Mouse (Mus musculus): ENCODE data around the gene Gpc6. TPM values are rescaled to one million over a fixed set of nuclear protein-coding genes. Genes with fewer than 3 reads are reported as not detected.

The Gpc6 gene
- total RNA-seq, 2 experiments from 2014 or later = 12.4 to 14.7 TPM

DNA sequence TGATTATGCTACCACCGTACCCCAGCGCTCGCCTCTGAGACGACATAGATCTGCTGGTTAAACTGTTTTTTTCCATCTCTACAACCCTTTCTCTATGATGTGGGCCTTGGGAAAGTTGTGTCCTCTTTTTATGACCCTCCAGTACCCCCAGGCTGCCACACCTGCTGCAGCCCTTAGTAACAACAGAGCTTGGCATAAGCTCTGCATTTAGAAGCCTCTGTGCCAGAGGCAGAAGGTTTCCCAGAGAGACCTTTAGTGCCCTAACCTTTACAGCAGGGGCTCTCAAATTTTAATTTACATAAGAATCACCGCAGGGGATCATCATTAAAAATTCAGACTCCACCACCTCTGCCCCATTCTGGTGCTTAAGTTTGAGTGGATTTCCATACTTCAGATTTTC lies 875.3 kb downstream of the Gpc6 start:
- DNase-seq = no peak

DNA sequence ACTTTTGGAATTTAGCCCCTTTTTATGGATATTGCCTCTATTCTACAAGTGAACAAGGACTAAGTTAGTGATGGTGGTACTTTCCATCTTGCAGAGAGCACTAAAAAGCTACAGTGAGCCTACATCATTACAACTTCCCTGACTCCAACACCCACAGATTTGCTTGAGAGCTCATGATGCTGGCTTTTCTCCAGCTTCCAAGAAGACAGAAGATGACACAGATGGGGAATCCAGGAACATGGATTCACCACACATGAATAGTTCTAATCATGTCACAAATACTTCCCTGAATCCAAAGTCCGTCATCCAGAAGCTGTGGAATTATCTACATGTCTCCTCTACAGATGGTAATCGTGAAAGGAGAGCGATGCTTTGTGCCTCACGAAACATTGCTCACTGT lies 882.7 kb downstream of the Gpc6 start:
- DNase-seq = no peak

DNA sequence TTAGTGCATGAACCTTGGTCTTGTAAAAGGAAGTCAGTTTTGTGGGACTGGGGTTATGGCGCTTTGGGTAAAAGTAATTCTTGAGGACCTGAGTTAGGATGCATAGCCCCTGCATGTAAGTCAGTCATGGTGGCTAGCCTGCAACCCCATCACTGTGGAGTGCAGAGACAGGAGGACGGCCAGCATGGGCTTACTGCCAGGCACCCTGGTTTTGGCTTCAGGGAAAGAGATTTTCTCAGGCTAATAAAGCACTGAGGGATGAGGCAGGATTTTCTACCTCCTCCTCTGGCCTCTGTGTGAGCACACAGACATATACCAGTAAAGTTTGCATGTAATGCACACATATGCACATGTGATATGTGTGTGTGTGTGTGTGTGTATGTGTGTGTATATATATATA lies 883.2 kb downstream of the Gpc6 start:
- no peak for DNase-seq

DNA sequence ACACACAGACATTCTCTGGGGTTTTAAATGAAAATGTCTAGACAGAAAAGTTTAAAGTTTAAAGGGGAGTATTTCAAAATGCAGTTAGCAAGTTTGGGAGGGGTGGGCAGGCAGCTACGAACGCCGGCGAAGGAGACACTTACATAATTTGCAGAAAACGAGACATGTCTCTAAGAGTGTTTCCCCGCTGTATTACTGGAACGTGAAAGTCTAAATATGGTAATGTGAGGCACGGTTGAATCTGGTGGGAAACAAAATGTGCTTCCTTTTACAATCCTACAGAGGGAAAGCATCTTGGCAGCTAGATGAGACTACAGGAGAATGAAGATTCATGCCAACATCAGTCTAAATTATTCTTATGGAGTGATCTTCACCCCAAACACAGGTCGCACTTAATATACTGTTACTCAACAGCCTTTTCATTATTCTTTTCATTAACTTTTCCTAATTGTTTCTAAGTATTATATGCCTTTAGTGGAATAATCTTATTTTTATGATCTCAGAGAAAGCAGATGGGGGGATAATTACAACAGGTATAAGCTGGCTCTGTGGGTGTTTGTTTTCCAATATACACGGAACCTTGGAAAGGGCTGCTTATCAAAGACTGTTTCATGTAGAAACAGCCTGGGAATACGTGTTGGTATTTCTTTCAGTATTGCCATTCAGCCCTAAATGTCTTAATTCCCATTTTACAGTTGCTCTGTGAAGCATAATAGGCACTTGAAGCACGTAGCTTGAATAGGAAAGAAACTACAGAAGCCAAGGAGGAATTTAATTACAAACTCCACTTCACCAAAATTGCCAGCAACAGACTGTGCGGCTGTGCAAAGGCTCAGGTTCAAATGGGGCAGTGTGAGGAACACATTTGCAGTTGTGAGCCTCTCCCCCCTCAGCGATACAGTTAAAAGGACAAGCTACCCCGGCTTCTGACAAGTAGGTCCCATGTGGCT lies 885.5 kb downstream of the Gpc6 start:
- DNase-seq = no peak

DNA sequence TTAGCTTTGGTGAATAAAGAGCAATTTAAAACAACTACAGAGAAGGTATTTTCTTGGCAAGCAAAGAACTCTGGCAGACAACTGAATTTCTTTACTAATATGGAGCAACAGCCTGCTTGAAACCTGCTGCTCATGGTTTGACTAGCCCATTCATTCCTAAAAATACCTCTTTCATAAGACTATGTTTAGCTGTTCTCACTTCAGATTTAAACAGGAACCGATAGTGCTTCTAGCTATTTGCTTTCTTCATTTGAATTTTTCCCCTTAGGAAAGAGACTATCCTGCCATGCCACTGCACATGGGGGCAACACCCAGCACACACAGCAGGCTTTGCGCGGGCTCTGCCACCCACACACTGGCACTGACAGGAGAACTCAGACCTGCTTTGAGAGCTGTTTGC lies 888.4 kb downstream of the Gpc6 start:
- DNase-seq = no peak

DNA sequence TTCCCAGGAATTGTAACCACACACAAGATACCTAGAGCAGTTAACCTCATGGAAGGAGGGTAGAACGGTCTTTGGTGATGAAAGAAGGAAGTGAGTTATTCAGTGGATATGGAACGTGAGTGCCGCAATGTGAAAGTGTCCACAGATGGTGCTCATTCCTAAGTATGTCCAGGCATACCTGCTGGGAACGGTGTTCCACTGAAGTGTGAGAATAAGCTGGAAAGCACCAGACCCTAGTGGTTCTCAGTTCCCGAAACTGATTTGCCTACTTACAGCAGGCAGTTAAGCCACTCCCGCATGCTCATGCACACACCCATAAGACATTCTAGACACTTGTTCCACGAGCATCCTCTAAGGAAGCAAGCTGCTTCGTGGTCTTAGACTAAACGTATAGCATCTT lies 890.9 kb downstream of the Gpc6 start:
- DNase-seq = no peak

DNA sequence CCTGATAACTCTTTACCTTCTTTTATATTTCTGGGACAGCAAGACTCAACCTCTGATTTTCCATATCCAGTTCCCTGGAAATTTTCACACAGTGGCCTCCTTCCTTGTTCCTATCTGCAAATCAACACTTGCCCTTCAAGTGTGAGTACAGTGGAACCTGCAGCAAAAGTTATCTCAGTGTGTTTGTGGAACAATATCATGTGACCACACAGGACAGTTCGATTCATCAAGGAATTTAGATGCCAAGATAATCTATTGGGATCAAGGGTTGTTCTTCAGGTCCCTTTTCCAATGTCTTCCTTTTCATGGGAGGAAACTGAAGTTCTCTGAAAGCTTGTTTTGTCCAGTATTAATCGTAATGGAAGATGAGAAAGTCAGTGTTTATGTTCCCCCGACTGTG lies 891.6 kb downstream of the Gpc6 start:
- DNase-seq = no peak

DNA sequence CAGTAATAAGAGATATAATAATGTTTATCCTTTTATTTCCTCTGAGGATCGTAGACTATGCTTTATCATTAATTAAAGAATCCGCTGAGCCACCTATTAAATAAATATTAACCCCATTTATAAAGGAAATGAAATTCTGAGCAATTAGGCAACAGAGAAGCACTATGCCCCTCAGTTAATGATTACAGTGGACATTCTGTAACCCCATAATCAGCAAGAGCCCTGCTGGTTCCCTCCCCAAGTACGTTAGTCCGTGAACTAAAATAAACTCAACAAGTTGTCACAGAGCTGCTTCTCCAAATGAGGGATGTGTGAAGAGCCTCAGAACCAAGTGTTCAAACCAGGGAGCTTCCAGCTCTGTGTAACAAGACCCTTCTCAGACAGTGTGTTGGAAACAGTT lies 892.1 kb downstream of the Gpc6 start:
- no peak for DNase-seq

DNA sequence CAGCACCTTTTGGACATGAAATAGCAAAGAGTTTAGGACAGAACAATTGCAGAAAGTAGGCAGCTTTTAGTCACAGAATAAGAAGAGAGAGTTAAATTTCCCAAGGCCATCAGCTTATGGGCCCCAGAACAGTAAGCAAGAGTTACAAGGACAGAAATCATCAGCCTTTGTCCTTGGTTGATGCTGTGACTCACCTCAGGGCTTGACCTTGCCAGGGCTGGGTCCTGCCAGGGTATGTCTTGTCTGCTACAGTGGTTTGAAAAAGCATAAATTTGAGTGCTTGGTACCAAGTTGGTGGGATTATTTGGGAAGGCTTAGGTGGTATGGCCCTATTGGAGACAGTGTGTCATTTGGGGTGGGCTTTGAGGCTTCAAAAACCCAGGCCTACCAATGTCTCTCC lies 899.4 kb downstream of the Gpc6 start:
- peak; percentile 80 to 83 for DNase-seq

DNA sequence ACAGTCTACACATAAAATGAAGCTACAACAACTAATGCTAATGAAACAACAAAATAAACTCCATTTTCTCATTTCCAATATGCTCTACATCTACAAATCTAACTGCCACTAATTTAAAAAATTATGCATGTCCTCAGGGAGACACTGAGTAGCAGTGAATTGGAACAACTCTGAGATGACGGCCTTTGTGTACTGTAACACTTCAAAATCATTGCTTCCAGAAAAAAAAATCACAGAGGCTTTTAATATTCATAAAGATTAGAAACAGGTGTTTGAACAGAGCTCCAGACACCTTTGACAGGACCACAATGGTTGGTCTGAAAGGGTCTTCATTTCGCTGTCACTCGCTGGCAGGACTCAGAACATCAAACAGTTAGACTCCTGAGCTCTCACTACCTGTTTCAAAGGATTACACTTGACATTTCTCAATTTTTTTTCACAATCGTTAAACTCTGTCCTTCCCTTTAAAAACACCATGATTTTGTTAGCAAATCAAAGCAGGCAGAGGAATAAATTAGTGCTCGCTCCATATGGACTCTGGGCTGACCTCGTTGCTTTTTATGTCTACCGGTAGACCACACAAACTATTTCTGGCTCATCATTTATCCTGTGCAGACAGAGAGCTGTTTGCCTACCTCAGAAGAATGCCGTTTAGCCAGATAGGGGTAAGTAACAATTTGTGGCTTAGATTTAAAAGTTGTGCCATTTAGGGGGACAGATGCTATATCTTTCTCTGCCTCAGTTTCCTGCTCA lies 901.4 kb downstream of the Gpc6 start:
- no peak for DNase-seq

DNA sequence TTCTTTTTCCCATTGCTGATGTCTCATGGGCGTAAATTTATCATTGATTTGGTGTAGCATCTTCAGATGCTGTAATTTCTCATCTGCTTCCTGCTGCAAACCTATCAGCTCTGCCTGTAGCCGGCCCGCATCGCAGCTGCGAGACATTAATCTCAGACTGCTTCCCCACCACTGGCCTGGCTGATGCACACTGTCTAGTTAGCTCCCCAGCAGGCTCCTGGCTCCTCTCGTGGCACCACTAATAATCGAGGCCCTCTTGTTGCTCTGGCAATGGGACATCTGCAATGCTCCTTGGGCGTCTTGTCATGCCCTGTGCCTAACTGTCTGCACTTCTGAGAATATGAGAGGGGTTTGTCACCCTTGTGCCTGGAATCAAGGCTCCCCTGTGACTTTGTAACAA lies 906.2 kb downstream of the Gpc6 start:
- no peak for DNase-seq

DNA sequence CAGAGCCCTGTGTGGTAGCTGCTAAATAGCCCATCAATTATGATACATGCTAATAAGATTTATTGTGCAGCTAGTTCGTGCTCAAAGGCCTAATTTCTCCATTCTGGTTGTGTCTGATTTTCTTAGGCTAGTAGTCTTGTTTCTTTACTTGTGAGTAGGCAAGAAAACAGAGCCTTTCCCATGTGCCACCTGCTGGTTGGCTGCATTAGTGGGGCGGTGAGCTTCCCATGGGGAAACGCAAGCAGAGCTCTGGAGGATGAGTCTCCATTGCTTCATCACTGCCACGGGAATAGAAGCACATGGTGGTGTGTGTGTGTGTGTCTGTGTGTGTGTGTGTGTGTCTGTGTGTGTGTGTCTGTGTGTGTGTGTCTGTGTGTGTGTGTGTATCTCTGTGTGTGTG lies 906.6 kb downstream of the Gpc6 start:
- peak; percentile 76 to 80 for DNase-seq

DNA sequence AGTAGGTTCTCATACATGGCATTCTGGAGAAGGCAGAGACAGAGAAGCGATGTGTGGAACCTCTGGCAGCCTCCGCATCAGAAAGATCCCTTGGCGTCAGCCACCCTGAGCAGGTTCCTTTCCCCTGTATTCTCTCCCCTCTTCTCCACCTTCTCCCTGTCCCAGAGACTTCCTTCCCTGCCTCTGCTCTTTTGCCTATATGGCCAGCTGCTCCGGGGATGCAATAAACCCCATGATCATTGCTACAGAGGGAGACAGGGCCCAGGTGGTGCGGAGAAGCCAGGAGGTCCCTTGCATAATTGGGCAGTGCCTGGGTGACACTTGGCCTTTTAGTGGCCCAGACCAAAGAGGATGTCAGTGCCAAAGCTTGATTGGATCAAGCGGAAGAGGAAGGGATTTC lies 910.4 kb downstream of the Gpc6 start:
- no peak for DNase-seq

DNA sequence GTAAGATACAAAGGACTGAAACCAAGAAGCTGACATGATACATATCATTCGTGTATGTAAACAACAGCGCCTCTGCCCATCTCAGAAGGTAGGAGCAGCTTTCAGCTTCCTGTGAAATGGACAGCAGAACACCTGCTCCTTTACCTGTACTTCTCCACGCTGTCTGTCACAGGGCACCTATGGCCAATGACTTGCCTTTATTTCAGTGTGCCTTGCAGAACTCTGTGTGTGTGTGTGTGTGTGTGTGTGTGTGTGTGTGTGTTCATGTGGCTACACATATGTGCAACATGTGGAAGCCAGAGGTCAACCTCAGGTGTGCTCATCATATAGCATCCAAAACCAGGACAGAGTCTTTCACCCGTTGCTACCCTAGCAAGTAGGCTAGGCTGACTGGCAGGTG lies 911.9 kb downstream of the Gpc6 start:
- DNase-seq = no peak

DNA sequence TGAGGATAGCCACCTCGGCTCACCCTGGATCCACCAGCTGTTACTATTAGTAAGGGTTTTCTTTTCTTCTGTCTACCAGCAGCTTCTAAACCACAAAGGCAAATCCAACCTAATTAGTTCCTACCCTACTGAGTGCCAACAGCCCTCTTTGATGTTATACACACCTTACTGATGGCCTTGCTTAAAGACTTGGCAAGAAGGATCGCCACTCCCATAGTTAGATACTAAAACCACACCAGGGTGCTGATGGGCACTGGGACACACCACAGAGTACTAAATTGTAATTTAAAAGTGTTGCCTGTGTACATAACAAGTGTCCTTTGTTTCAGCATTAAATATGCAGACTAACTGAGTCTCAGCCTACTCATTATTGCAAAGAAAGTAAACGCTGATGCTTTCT lies 912.6 kb downstream of the Gpc6 start:
- no peak for DNase-seq

DNA sequence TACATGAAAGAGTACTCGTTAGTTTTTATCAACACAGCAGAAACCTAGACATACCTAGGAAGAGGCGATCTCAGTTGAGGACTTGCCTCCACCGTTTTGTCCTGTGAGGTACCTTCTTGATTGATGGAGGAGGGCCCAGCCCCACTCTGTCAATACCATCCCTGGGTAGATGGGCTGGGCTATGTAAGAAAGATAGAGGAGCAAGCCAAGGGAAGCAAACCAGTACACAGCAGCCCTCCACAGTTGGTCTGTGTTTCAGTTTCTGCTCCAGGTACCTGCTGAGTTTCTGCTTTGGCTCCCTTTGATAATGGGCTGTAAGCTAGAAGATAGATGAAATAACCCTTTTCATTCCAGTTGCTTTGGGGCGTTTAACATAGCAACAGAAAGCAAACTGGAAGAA lies 916.1 kb downstream of the Gpc6 start:
- no peak for DNase-seq

DNA sequence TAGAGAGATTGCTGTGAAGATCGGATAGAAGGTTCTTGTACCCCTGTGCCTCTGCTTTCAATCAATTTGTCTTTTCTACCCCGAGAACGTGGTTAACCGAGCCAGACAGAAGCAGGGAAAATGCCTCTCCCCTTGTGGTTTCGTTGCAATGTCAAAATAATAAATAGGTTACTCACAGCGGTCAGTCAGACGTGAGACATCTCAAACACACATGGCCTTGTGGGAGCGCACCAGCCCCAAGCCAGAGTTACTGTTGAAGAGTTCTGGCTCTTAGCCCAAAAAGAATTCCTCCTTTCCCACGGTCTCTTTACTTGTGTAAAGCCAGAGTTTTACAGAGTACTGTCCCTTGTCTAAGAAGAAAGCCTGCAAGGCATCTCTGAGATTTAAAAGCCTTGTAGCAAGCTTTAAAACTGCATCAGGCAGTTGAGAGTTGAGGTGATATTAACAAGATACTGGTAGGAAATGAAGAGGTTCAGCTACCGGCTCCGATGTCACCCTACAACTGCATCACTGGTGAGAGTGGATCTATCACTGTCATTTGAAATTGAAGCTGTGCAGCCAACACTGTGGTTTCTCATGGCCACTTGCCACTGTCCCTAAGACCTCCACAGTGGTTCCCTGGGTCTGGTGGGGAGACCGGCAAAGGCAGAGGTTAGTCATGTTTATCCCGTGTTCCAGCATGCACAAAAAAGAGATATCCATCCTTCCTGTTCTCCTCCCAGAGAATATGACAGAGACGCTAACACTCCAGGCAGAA lies 916.9 kb downstream of the Gpc6 start:
- peak; percentile 48 to 50 for DNase-seq

DNA sequence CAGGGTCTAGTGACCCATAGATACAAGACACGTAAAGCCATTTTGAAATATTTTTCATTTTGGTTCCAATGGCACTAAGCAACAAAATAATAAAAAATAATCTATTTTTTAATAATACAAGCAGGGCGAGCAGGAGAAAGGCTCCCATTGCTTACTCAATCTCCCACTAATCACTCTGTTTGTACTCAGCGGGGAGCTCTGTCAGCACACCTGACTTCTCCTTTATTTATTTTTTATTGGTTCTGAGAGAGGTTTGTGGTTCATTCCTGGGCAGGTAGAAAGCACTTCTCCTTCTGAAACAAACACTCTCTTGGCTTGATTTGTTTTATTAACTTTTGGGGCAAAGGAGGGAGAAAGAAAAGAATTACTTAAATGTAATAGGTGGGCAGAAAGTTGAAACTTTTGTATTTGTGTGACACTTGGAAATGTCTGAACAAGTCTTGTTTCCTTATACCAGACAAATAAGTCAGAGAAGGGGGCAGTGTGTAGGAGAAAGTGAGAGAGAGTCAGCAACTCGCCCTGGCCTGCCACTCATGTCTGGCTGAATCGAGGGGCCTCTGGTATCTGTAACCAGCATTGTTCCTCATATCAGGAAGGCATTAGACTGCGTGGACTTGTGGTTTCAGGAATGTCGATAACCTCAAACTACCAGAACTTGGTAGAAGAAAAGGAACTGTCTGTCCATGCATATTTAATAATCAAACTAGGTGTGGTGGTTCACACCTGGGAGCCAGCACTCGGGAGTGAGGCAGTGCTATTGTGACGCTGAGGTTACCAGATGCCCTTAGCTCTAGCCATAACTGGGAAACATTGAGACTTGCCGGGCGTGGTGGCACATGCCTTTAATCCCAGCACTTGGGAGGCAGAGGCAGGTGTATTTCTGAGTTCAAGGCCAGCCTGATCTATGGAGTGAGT lies 924.7 kb downstream of the Gpc6 start:
- no peak for DNase-seq

DNA sequence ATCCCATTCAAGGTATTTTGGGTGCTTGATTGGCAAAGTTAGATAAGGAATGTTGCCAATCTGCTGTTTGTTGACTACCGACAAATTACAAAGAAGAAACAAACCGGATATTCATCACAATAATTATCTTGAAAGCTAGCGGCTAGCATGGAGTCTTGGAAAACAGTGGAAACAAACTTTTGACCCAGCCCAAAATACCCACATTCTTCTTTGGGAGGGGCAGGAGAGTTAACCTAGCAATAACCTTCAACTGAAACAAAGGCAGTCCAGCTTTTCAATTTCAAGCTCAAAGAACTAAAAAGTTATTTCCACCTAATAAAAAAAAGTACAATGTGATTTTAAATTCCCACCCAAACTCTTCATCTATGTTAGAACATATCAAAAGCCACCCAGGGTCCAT lies 927.2 kb downstream of the Gpc6 start:
- DNase-seq = no peak

DNA sequence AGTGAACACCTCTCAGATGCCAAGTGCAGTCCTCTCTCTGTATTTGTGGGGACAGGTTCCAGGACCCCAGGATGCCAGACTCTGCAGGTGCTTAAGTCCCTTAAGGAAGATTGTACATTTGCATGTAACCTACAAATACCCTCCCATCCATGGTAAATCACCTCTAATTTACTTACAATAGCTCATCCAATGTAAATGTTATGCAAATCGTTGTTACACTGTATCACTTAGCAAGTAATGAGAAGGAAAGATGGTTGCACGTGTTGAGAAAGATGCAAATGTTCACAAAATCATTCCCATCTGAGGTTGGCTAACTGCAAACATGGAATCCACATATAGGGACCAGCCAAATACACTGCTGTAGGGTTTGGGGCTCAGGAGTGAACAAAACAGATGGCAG lies 927.7 kb downstream of the Gpc6 start:
- no peak for DNase-seq

DNA sequence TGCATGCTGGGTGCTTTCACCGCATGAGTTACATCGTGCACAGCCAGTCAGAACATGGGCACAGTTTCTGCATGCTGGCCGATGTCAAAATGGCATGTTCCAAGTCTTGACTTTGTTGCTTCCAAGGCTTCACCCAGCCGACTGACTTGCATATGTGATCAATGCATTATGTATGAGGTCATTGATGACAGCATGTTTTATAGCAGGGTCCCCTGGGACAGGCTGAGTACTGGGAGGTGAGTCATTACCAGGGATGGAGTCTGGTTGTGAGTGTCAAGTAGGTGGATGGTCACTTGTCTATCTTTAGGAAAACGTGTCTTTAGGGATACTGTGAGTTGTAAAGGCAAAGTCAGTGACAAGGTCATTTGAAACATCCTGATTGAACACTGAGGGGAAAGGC lies 929.4 kb downstream of the Gpc6 start:
- DNase-seq = no peak

DNA sequence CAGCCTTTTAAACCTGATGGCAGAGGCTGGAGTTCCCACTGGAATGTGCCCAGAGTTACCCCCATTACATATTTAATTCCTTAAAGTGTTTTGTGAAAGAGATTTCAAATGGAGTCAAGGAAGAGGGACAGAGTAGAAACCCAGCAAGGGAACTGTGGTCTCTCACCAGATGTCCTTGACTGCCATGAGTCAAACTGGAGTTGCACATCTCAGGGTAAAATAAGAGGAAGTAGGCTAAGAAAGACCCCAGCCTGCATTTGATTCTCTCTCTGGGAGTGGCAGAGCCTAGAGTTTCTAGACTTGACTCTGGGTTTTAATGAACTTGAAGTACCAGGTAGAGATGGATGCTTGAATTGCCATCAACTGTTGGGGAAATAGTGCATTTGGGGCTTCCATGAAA lies 946.2 kb downstream of the Gpc6 start:
- no peak for DNase-seq
